Mouse (Mus musculus) spleen, adult 2 months (tissue): ENCODE measurements at regions not wholly inside any gene's neighbourhood (a gene's known extent, or its start where the extent isn't known, plus 50 kb on each side); places are given as distances from the start of the nearest gene placed in this dataset.

ENCODE experiments used
- CTCF ChIP-seq: fragments of 200-500 bp; IDR thresholded peaks from 2 replicates; pipeline ENCODE4 v1.5.1; 2011; ENCODE audit warnings: mild to moderate bottlenecking, inconsistent platforms; ENCODE audit not compliant: insufficient read depth, insufficient read length, insufficient replicate concordance; ENCODE audit errors: extremely low read depth
- POLR2A ChIP-seq: fragments of 200-500 bp; IDR thresholded peaks from 2 replicates; pipeline ENCODE4 v1.6.1; 2011; ENCODE audit warnings: low read depth, low read length, inconsistent platforms

GRCm38 (mm10) chr5:118837001-118837400 is 276.5 kb downstream of the Med13l start:
- no peak for TF ChIP-seq CTCF
- no peak for TF ChIP-seq POLR2A
